ENCODE assay signal across 9 mouse cellular contexts in genomic region chr5:123109452-123110203, GRCm38 (mm10). TPM values are rescaled to one million over a fixed set of nuclear protein-coding genes. Genes with fewer than 3 reads are reported as not detected.
DNase-seq lines count a peak whose midpoint lies in the region; ATAC-seq and TF ChIP-seq lines count a peak whose summit lies in the region.
"Had no signal": no experiment of that assay in that cellular context is flagged by ENCODE, and none has a peak within 500 bp of the region (broad histone marks: within the 10 kb centered on the region; RNA-seq: fewer than 3 reads in every experiment).

No protein-coding gene starts in this region.

- no peaks in the 10 kb centered on the region; the same call in 1 of the 2 replicates for H3K36me3 ChIP-seq in lung, embryonic 14.5 days (ENCODE audit: insufficient read depth)
- H3K36me3 ChIP-seq in hindbrain, embryonic 13.5 days = no peaks in the 10 kb centered on the region
- no peaks in the 10 kb centered on the region for H3K36me3 ChIP-seq in limb, embryonic 10.5 days

- no peak for TF ChIP-seq POLR2A in lung, adult 2 months (IDR thresholded peaks at IDR 0.05; ENCODE audit: borderline replicate concordance, extremely low read depth, low read depth, low read length)

- 0 out of 2 replicates have a peak, but pooled peaks cover 3% of the 10 kb centered on the region for H3K4me1 ChIP-seq in lung, embryonic 14.5 days (ENCODE audit: insufficient read depth)
- H3K4me1 ChIP-seq in lung, adult 2 months (ENCODE audit: control insufficient read depth, insufficient read depth, low read length) = peaks cover 7% of the 10 kb centered on the region; the same call in 1 of the 2 replicates
- peaks cover 30% of the 10 kb centered on the region for H3K4me1 ChIP-seq in hindbrain, embryonic 13.5 days (replicated peaks)
- peaks cover 20% of the 10 kb centered on the region for H3K4me1 ChIP-seq in limb, embryonic 10.5 days

- H3K9ac ChIP-seq in lung, embryonic 14.5 days = no peak overlapping the region
- 0 out of 2 replicates have a peak overlapping the region, but pooled peaks have one; percentile 35 for H3K9ac ChIP-seq in hindbrain, embryonic 13.5 days

- no peak for TF ChIP-seq CTCF in lung, embryonic 14.5 days (IDR thresholded peaks at IDR 0.05; ENCODE audit: low read depth)
- no peak for TF ChIP-seq CTCF in lung, adult 2 months (IDR thresholded peaks at IDR 0.05; ENCODE audit: insufficient read depth, low read length)

- peak; percentile 68 for DNase-seq in lung, embryonic 14.5 days
- no peak for DNase-seq in lung, adult 2 months
- peak; percentile 59 for DNase-seq in embryo, embryonic 10.5 days (ENCODE audit: low spot score)
- no peak for DNase-seq in limb, embryonic 10.5 days (ENCODE audit: low spot score)
- peak; percentile 87 for DNase-seq in retina, postnatal 1 day
- no peak for DNase-seq in spleen, postnatal 4 days (ENCODE audit: low spot score in 2 of 2)
- DNase-seq in left cerebral cortex, adult 11 months (ENCODE audit: low spot score) = no peak

- H3K4me2 ChIP-seq in lung, embryonic 14.5 days = peak overlapping the region; percentile 18
- H3K4me2 ChIP-seq in hindbrain, embryonic 13.5 days = peak overlapping the region; percentile 32

- WGBS in lung, embryonic 14.5 days = 31% methylated on average over 13 of the region's 13 CpGs
- WGBS in lung, adult 2 months = 40% methylated on average over 13 of the region's 13 CpGs
- 28% methylated on average over 13 of the region's 13 CpGs for WGBS in hindbrain, embryonic 13.5 days
- 38% methylated on average over 13 of the region's 13 CpGs for WGBS in limb, embryonic 10.5 days

- no peak overlapping the region for H3K27ac ChIP-seq in lung, embryonic 14.5 days (ENCODE audit: low read depth)
- peak overlapping the region; percentile 85 for H3K27ac ChIP-seq in hindbrain, embryonic 13.5 days
- no peak overlapping the region for H3K27ac ChIP-seq in limb, embryonic 10.5 days

- H3K27me3 ChIP-seq in lung, embryonic 14.5 days (ENCODE audit: insufficient read depth, low read length) = no peaks in the 10 kb centered on the region
- H3K27me3 ChIP-seq in hindbrain, embryonic 13.5 days = 0 out of 2 replicates have a peak, but pooled peaks cover 4% of the 10 kb centered on the region
- no peaks in the 10 kb centered on the region for H3K27me3 ChIP-seq in limb, embryonic 10.5 days (ENCODE audit: low read depth, poor library complexity, severe bottlenecking)
- H3K27me3 ChIP-seq: Patski had no signal

- no peak overlapping the region for H3K4me3 ChIP-seq in lung, embryonic 14.5 days (ENCODE audit: low read depth, low read length)
- no peak overlapping the region for H3K4me3 ChIP-seq in lung, adult 2 months (replicated peaks; ENCODE audit: extremely low read depth, low read depth, low read length)
- H3K4me3 ChIP-seq in hindbrain, embryonic 13.5 days = no peak overlapping the region
- 0 out of 2 replicates have a peak overlapping the region, but pooled peaks have one; percentile 13 for H3K4me3 ChIP-seq in limb, embryonic 10.5 days

- peak; percentile 78 for ATAC-seq in lung, embryonic 14.5 days (ENCODE audit: insufficient read depth)
- ATAC-seq in hindbrain, embryonic 13.5 days (ENCODE audit: low FRiP score) = 0 out of 2 replicates have a peak, but pooled peaks have one; percentile 65
- ATAC-seq: Patski had no signal

- no peaks in the 10 kb centered on the region for H3K9me3 ChIP-seq in lung, embryonic 14.5 days (ENCODE audit: low read depth, low read length)
- H3K9me3 ChIP-seq in hindbrain, embryonic 13.5 days = no peaks in the 10 kb centered on the region
- no peaks in the 10 kb centered on the region for H3K9me3 ChIP-seq in limb, embryonic 10.5 days (replicated peaks)

RNA-seq across cellular contexts. Expression of gene Rhof, which starts 22.9 kb away (rescaled TPM):
- polyA plus RNA-seq in lung, embryonic 14.5 days (2014; fragmentation: Nextera tagmentation; extraction: Ambion mirVana) = 2.4 and 2.5 TPM in 2 replicates
- 10.0 and 10.8 TPM in 2 replicates for polyA plus RNA-seq in lung, adult 2 months (2012; rRNA removed)
- polyA plus RNA-seq in hindbrain, embryonic 13.5 days (2015; fragmentation: Nextera tagmentation; extraction: Ambion mirVana) = 5.1 and 5.8 TPM in 2 replicates
- polyA plus RNA-seq in limb, embryonic 10.5 days (2016; fragmentation: Nextera tagmentation; extraction: Ambion mirVana) = 1.8 and 2.0 TPM in 2 replicates

RNA-seq across cellular contexts. Expression of gene Setd1b, which starts 32.4 kb away (rescaled TPM):
- polyA plus RNA-seq in lung, embryonic 14.5 days (2014; fragmentation: Nextera tagmentation; extraction: Ambion mirVana) = 11.5 and 12.1 TPM in 2 replicates
- polyA plus RNA-seq in lung, adult 2 months (2012; rRNA removed) = 12.9 and 15.2 TPM in 2 replicates
- 12.9 and 13.1 TPM in 2 replicates for polyA plus RNA-seq in hindbrain, embryonic 13.5 days (2015; fragmentation: Nextera tagmentation; extraction: Ambion mirVana)
- 9.4 and 10.6 TPM in 2 replicates for polyA plus RNA-seq in limb, embryonic 10.5 days (2016; fragmentation: Nextera tagmentation; extraction: Ambion mirVana)

RNA-seq across cellular contexts. Expression of gene Tmem120b, which starts 41.4 kb away (rescaled TPM):
- polyA plus RNA-seq in lung, embryonic 14.5 days (2014; fragmentation: Nextera tagmentation; extraction: Ambion mirVana) = 8.2 and 10.0 TPM in 2 replicates
- polyA plus RNA-seq in lung, adult 2 months (2012; rRNA removed) = 10.4 and 12.1 TPM in 2 replicates
- 18.0 and 18.6 TPM in 2 replicates for polyA plus RNA-seq in hindbrain, embryonic 13.5 days (2015; fragmentation: Nextera tagmentation; extraction: Ambion mirVana)
- 9.7 and 12.4 TPM in 2 replicates for polyA plus RNA-seq in limb, embryonic 10.5 days (2016; fragmentation: Nextera tagmentation; extraction: Ambion mirVana)

RNA-seq across cellular contexts. Expression of gene Psmd9, which starts 59.6 kb away (rescaled TPM):
- polyA plus RNA-seq in lung, embryonic 14.5 days (2014; fragmentation: Nextera tagmentation; extraction: Ambion mirVana) = 70.9 and 81.7 TPM in 2 replicates
- 19.3 and 21.5 TPM in 2 replicates for polyA plus RNA-seq in lung, adult 2 months (2012; rRNA removed)
- polyA plus RNA-seq in hindbrain, embryonic 13.5 days (2015; fragmentation: Nextera tagmentation; extraction: Ambion mirVana) = 76.0 and 79.3 TPM in 2 replicates
- polyA plus RNA-seq in limb, embryonic 10.5 days (2016; fragmentation: Nextera tagmentation; extraction: Ambion mirVana) = 90.1 and 92.0 TPM in 2 replicates

Comparison
In these comparisons a context has a peak if more than half of its experiments do, and no peak if none do; other contexts are left out.
1. DNase-seq: peak in lung, embryonic 14.5 days (single experiment), embryo, embryonic 10.5 days (single experiment) and retina, postnatal 1 day (single experiment); none in lung, adult 2 months (single experiment), limb, embryonic 10.5 days (single experiment), spleen, postnatal 4 days (0 of 2) and left cerebral cortex, adult 11 months (single experiment).